Mouse (Mus musculus) ES-Bruce4 (cell line): Measurements from ENCODE around the gene Ankrd33b.

Source experiments
- CTCF ChIP-seq: IDR thresholded peaks from one replicate; pipeline ENCODE4 v1.8.1; 2011; ENCODE audit warnings: low read depth, low read length
- POLR2A ChIP-seq: IDR thresholded peaks from one replicate; pipeline ENCODE4 v1.8.1; 2011; ENCODE audit warnings: low read length; ENCODE audit not compliant: insufficient read depth

- TF ChIP-seq CTCF (no peak), POLR2A (no peak)
These were observed 65.1 kb downstream of the Ankrd33b start for GRCm38 (mm10) chr15:31302293-31302990.
